Mouse (Mus musculus): Measurements from ENCODE around the gene Olfr1356.
"Not testable (repeated sequence)": the region's sequence is repeated elsewhere in the genome, so short reads cannot be mapped to it uniquely, and the experiment has no call there.

Gene Olfr1356

GRCm38 (mm10) chr10:78852066-78852465 lies at the start of gene Olfr1356:
Gene Olfr1356, minus strand, starts transcription at chr10:78852166.
- no peak for DNase-seq (ENCODE audit: low spot score in 2 of 2)

- DNase-seq (ENCODE audit: low spot score in 2 of 2) = no peak
Measured at GRCm38 (mm10) chr10:78875240-78875639, 23.3 kb upstream of the Olfr1356 start, which contains the start of gene Olfr1355. Gene Olfr1355, plus strand, starts transcription at chr10:78875540.

GRCm38 (mm10) chr10:78840456-78840855 lies 11.5 kb downstream of the Olfr1356 start:
- not testable (repeated sequence) for DNase-seq (ENCODE audit: low spot score in 2 of 2)

- no peak for DNase-seq (ENCODE audit: low spot score in 2 of 2)
Measured at GRCm38 (mm10) chr10:78812358-78813060, 39.5 kb downstream of the Olfr1356 start.

GRCm38 (mm10) chr10:78801449-78801848 lies 50.5 kb downstream of the Olfr1356 start:
- DNase-seq (ENCODE audit: low spot score in 2 of 2) = no peak
